In the genomic region with DNA sequence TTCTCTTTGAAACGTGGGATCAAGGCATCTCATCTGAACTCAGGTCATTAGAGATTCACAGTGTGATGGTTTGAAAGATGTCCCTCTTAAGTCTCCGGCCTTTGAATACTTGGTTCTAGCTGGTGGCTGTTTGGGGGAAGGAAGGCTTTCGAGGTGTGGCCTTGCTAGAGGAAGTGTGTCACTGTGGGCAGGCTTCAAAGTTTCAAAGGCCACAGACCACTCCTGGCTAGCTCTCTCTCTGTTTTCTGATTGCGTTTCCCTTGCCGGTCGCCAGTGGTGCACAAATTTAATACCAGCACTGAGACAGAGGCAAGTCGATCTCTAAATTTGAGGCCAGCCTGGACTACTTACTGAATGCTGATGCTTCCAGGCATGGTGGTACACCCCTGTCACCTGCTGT, we compare ENCODE assay signal across 24 mouse cellular contexts. TPM values are rescaled to one million over a fixed set of nuclear protein-coding genes. Genes with fewer than 3 reads are reported as not detected.
A peak's percentile ranks its signal among the peaks of the same experiment; 100 is the strongest.
DNase-seq lines count a peak whose midpoint lies in the region; ATAC-seq and TF ChIP-seq lines count a peak whose summit lies in the region.
"Had no signal": no experiment of that assay in that cellular context is flagged by ENCODE, and none has a peak within 500 bp of the region (broad histone marks: within the 10 kb centered on the region; RNA-seq: fewer than 3 reads in every experiment).

No protein-coding gene starts in this region.

- 47% methylated on average over 7 of the region's 7 CpGs for WGBS in thymus, adult 2 months

- ATAC-seq in erythroblast, adult 5-6 weeks (replicated peaks; ENCODE audit: low FRiP score, poor library complexity, severe bottlenecking) = no peak
- ATAC-seq: forebrain, embryonic 16.5 days; liver, embryonic 12.5 days; Patski had no signal

- no peaks in the 10 kb centered on the region for H3K9me3 ChIP-seq in megakaryocyte, embryonic 14.5 days
- H3K9me3 ChIP-seq: G1E; hindbrain, embryonic 12.5 days; limb, embryonic 13.5 days; liver, embryonic 12.5 days had no signal

- TF ChIP-seq CTCF in thymus, adult 2 months (IDR thresholded peaks at IDR 0.05; ENCODE audit: borderline replicate concordance, control insufficient read depth, extremely low read depth, insufficient read depth, low read length, poor library complexity) = no peak

- no peak overlapping the region for H3K4me3 ChIP-seq in thymus, adult 2 months (ENCODE audit: control insufficient read depth, insufficient read depth, low read length)
- peak overlapping the region; percentile 51 for H3K4me3 ChIP-seq in megakaryocyte, embryonic 14.5 days (replicated peaks)
- H3K4me3 ChIP-seq: hindbrain, embryonic 12.5 days; layer of hippocampus, adult 2 months; limb, embryonic 13.5 days; liver, embryonic 12.5 days had no signal

- no peaks in the 10 kb centered on the region for H3K27me3 ChIP-seq in thymus, adult 2 months (ENCODE audit: control insufficient read depth, insufficient read depth, low read length)
- no peaks in the 10 kb centered on the region for H3K27me3 ChIP-seq in megakaryocyte, embryonic 14.5 days (replicated peaks)
- H3K27me3 ChIP-seq: CH12.LX; hindbrain, embryonic 12.5 days; limb, embryonic 13.5 days; liver, embryonic 12.5 days; Patski had no signal

- DNase-seq in heart, adult 11 months = peak; percentile 87
- no peak for DNase-seq in heart, adult 18-20 months
- peak; percentile 8 for DNase-seq in thymus, postnatal 4 days
- DNase-seq in thymus, adult 2 months = no peak
- no peak for DNase-seq in urinary bladder, adult 2 months (ENCODE audit: low spot score)
- no peak for DNase-seq in gastrocnemius, adult 18-20 months (ENCODE audit: low spot score)
- DNase-seq: adrenal gland, adult 8-10 months; cerebellum, adult 2 months; cerebellum, postnatal 36 days; gastrocnemius, postnatal 14 days; kidney, adult 8-10 months; kidney, postnatal 25 days; lung, adult 18-20 months; thymus, adult 18-20 months had no signal

- no peaks in the 10 kb centered on the region for H3K4me1 ChIP-seq in thymus, adult 2 months (replicated peaks; ENCODE audit: control insufficient read depth, insufficient read depth, low read length)
- peaks cover 26% of the 10 kb centered on the region for H3K4me1 ChIP-seq in megakaryocyte, embryonic 14.5 days
- H3K4me1 ChIP-seq: hindbrain, embryonic 12.5 days; limb, embryonic 13.5 days had no signal

- no peaks in the 10 kb centered on the region for H3K36me3 ChIP-seq in thymus, adult 2 months (ENCODE audit: control insufficient read depth, insufficient read depth, low read length)
- peaks cover 31% of the 10 kb centered on the region for H3K36me3 ChIP-seq in megakaryocyte, embryonic 14.5 days (replicated peaks; ENCODE audit: low read length)

- TF ChIP-seq POLR2A in thymus, adult 2 months (IDR thresholded peaks at IDR 0.05; ENCODE audit: control insufficient read depth, extremely low read depth, insufficient read depth, low read length, poor library complexity) = no peak

- H3K27ac ChIP-seq in thymus, adult 2 months (ENCODE audit: control insufficient read depth, insufficient read depth, low read length) = no peak overlapping the region
- H3K27ac ChIP-seq: hindbrain, embryonic 12.5 days; layer of hippocampus, adult 2 months; limb, embryonic 13.5 days; liver, embryonic 12.5 days had no signal

RNA-seq across cellular contexts. Expression of a gene that starts 23.7 kb away (rescaled TPM):
- total RNA-seq in heart, adult 18-20 months (2021) = 10 to 100 TPM; 17.6 to 19.3 TPM
- 33.6 and 34.1 TPM in 2 replicates for polyA plus RNA-seq in thymus, adult 2 months (2012; rRNA removed)
- 3.2 and 5.4 TPM in 2 replicates for polyA plus RNA-seq in megakaryocyte, embryonic 14.5 days (2012; ENCODE audit: insufficient read depth, low replicate concordance)
- 10.0 and 12.3 TPM in 2 replicates for total RNA-seq in erythroblast, adult 5-6 weeks (2015; ENCODE audit: low replicate concordance)
- total RNA-seq in erythroblast, adult 5-6 weeks (2017; ENCODE audit: low replicate concordance) = 6.6 and 15.5 TPM in 2 replicates
- polyA plus RNA-seq in urinary bladder, adult 2 months (2012; rRNA removed) = 17.6 and 18.9 TPM in 2 replicates
- total RNA-seq in gastrocnemius, adult 18-20 months (2021) = 10 to 100 TPM; 13.0 to 15.3 TPM

RNA-seq across cellular contexts. Expression of a gene that starts 37.6 kb away (rescaled TPM):
- total RNA-seq in heart, adult 18-20 months (2021) = 10 to 100 TPM; 20.6 to 21.7 TPM
- polyA plus RNA-seq in thymus, adult 2 months (2012; rRNA removed) = 17.6 and 17.7 TPM in 2 replicates
- polyA plus RNA-seq in megakaryocyte, embryonic 14.5 days (2012; ENCODE audit: insufficient read depth, low replicate concordance) = 1.0 and 2.9 TPM in 2 replicates
- 5.0 and 7.3 TPM in 2 replicates for total RNA-seq in erythroblast, adult 5-6 weeks (2015; ENCODE audit: low replicate concordance)
- total RNA-seq in erythroblast, adult 5-6 weeks (2017; ENCODE audit: low replicate concordance) = 4.3 and 12.0 TPM in 2 replicates
- polyA plus RNA-seq in urinary bladder, adult 2 months (2012; rRNA removed) = 23.7 and 25.5 TPM in 2 replicates
- 10 to 100 TPM; 29.7 to 30.2 TPM for total RNA-seq in gastrocnemius, adult 18-20 months (2021)

RNA-seq across cellular contexts. Expression of a gene that starts 56.7 kb away (rescaled TPM):
- 10 to 100 TPM; 36.0 to 37.5 TPM for total RNA-seq in heart, adult 18-20 months (2021)
- polyA plus RNA-seq in thymus, adult 2 months (2012; rRNA removed) = 18.1 and 22.7 TPM in 2 replicates
- 12.7 TPM in 1 of 2 replicates, not detected in the other for polyA plus RNA-seq in megakaryocyte, embryonic 14.5 days (2012; ENCODE audit: insufficient read depth, low replicate concordance)
- 64.9 and 90.3 TPM in 2 replicates for total RNA-seq in erythroblast, adult 5-6 weeks (2015; ENCODE audit: low replicate concordance)
- 23.6 and 34.2 TPM in 2 replicates for total RNA-seq in erythroblast, adult 5-6 weeks (2017; ENCODE audit: low replicate concordance)
- polyA plus RNA-seq in urinary bladder, adult 2 months (2012; rRNA removed) = 41.8 and 52.1 TPM in 2 replicates
- 10 to 100 TPM; 42.2 to 44.6 TPM for total RNA-seq in gastrocnemius, adult 18-20 months (2021)

Comparison
In these comparisons a context has a peak if more than half of its experiments do, and no peak if none do; other contexts are left out.
1. DNase-seq: peak in heart, adult 11 months (single experiment) and thymus, postnatal 4 days (single experiment); none in heart, adult 18-20 months (0 of 2), thymus, adult 2 months (single experiment), urinary bladder, adult 2 months (single experiment) and gastrocnemius, adult 18-20 months (single experiment).